Mouse (Mus musculus) gastrocnemius, adult 2 months (tissue): Measurements from ENCODE around the gene Wdr37. TPM values are rescaled to one million over a fixed set of nuclear protein-coding genes. Genes with fewer than 3 reads are reported as not detected.
"Not testable (repeated sequence)": the region's sequence is repeated elsewhere in the genome, so short reads cannot be mapped to it uniquely, and the experiment has no call there.

Source experiments
- DNase-seq: peaks from one replicate; pipeline ENCODE4 v3.0.0; 2022
- H3K27ac ChIP-seq: fragments of 200-600 bp; 2 replicates; pipeline ENCODE4 v1.8.1; 2022; ENCODE audit warnings: mild to moderate bottlenecking
- H3K4me3 ChIP-seq: fragments of 200-600 bp; 2 replicates; pipeline ENCODE4 v1.8.1; 2022; ENCODE audit warnings: mild to moderate bottlenecking, moderate library complexity
- CTCF ChIP-seq: fragments of 200-600 bp; IDR thresholded peaks from 2 replicates; pipeline ENCODE4 v1.8.1; 2022; ENCODE audit warnings: antibody characterized with exemption, mild to moderate bottlenecking, moderate library complexity
- intact Hi-C: fragments of 180-260 bp; cut with DNase I; formaldehyde crosslinking; loops from one replicate; pipeline ENCODE4 v1.15.1; 2025
- long read RNA-seq, 2 experiments: library from polyadenylated mRNA; stranded (forward); transcript quantifications; one replicate each; pipeline ENCODE4 v2.0.0; 2021
- total RNA-seq, 2 experiments: library from RNA; stranded (reverse); gene quantifications; 2 replicates each; pipeline ENCODE4 v1.2.3; 2021

Wdr37 gene
- 10 to 100 TPM; 24.3 to 33.1 TPM for total RNA-seq
- long read RNA-seq, experiment 1, full-length matches to known transcripts = 16 of 27 reads
- long read RNA-seq, experiment 1, partial matches to known transcripts = 1 of 27 reads
- long read RNA-seq, experiment 1, other reads (novel, unspliced or antisense) = 10 of 27 reads
- long read RNA-seq, experiment 2, full-length matches to known transcripts = 12 of 26 reads
- long read RNA-seq, experiment 2, partial matches to known transcripts = 2 of 26 reads
- long read RNA-seq, experiment 2, other reads (novel, unspliced or antisense) = 12 of 26 reads

- DNase-seq = no peak
- Histone ChIP-seq H3K4me3 (peak within 1 kb of the TSS; percentile 96), H3K27ac (peak within 1 kb of the TSS; percentile 98)
- TF ChIP-seq CTCF = no peak
- intact Hi-C loops = loop anchor here (5.0 kb wide), 1 partner anchor 126 kb away; the partner anchor contains the start of gene Gtpbp4
Measured at GRCm38 (mm10) chr13:8871314-8871962, at the start of gene Wdr37. Gene Wdr37 (minus strand): TSS chr13:8871909.

DNA sequence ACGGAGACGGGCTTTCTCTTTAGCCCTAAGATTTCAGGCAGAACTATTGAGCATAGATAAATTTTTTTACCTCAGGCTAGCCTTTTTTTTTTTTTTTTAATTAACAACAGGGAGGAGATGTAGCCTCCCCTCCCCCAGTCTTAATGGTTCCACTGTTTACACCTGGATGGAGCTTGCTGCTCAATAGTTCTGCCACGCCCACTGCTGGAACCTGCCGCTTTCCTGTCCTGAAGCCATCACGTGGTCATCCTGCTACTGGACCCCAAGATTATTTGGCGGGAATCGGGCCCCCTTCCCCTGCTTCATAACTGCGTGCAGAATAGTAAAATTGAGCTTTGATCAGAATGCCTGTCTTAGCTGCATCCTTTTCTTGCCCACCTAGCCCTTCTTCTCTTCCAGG lies 42.2 kb upstream of the Wdr37 start:
- intact Hi-C loops, DNase-seq, H3K4me3 ChIP-seq, H3K27ac ChIP-seq: not testable (repeated sequence)

DNA sequence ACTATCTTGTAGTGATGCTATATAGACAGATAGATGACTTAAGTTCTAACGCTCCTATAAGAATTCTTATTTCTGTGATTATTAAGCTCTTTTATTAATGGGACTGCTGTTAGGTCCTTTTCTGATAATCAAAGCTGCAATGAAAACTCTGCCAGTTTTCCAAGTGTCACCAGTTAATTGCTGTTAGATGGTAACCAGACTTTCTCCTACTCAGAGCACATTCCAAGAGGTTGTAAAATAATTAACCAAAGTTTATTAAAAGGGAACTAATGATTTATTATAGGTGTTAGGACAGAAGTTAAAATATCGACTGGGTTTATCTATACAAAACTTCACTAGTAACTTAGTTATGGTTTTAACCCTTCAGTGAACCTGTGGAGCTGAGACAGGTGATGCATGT lies 34.3 kb upstream of the Wdr37 start:
- intact Hi-C loops, DNase-seq, H3K27ac ChIP-seq, H3K4me3 ChIP-seq: not testable (repeated sequence)

DNA sequence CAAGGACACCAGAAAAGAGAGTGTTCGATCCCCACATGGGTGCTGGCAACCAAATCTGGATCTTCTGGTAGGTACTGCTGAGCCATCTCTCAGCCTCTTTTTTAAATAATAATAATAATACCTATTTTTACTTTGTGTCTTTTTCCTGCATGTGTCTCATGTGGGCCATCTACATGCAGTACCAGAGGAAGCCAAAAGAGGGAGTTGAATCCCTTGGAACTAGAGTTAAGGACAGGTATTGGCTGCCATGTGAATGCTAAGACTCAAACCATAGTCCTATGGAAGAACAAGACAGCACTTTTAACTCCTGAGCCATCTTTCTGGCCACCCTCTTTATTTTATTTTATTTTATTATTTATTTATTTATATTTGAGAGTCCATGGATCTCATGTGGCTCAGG lies 16.9 kb upstream of the Wdr37 start:
- no peak for DNase-seq
- peak; percentile 43 for TF ChIP-seq CTCF
- Histone ChIP-seq H3K4me3 (no peak overlapping the region), H3K27ac (no peak overlapping the region)
- intact Hi-C loops = loop anchor here (5.0 kb wide), 2 partner anchors 109 to 204 kb away; partner anchors contain the start of genes Gtpbp4 and Larp4b

DNA sequence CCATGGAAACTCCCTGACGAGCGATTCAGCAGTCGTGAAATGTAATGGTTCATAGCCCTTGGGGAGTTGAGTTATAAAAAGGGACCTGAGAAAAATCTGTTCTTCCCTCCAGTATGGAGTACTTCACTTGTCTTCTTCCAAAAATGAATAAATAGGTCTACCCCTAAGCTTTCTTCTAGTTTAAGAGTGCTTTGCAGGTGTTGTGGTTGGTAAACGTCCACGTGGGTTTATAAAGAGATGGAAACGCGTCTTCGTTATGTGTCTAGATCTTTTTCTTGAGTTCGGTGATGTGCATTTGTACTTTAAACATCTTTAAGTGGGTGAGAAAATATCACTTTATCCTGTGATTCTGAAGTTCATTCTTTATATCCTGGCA lies 14.5 kb upstream of the Wdr37 start:
- intact Hi-C loops = loop anchor here (5.0 kb wide), 2 partner anchors 111 to 206 kb away; partner anchors contain the start of genes Gtpbp4 and Larp4b
- DNase-seq = no peak
- peak overlapping the region; percentile 98 for H3K27ac ChIP-seq
- TF ChIP-seq CTCF = no peak
- H3K4me3 ChIP-seq = peak overlapping the region; percentile 90

DNA sequence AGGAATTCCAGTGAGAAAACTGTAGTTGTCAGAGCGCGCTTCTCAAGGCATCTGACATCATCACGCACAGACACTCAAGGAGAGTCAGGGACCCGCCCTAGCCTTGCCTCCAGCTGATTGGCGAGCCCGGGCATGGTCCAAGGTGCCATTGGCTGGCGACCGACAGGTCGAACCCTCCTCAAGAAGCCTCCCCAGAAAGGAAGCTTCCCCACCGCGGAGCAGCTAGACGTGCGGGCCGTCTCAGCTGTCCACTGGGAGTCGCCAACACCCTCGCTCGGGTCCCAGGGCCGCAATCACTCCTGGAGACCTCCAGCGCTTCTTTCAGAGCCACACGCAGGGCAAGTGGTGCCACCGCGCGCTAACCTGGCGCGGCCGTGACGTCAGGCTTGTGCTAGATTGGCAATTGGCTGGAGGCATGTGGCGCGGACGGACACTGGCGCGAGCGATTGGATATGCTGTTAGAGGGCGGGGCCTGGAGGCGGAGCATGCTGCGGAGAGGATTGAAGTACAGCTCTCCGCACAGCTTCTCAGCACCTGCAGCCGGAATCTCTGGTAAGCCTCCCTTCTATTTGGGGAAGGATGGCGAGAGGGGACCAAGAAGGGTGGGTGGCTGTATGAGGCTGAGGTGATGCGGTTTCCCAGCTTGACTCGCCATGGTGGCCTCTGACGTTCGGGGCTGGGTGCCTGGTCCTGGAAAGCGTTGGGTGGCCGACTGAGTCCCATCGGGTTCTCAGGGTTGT lies 13.9 kb upstream of the Wdr37 start, which contains the start of gene Idi1:
Idi1 (plus strand) TSS at position 57 of the 740 bp plus-strand sequence.
- DNase-seq = peak; percentile 98
- intact Hi-C loops = loop anchor here (5.0 kb wide), 2 partner anchors 112 to 207 kb away; partner anchors contain the start of genes Gtpbp4 and Larp4b
- peak within 1 kb of the TSS; percentile 90 for H3K4me3 ChIP-seq
- no peak; the same call in 1 of the 2 replicates for TF ChIP-seq CTCF
- peak within 1 kb of the TSS; percentile 98 for H3K27ac ChIP-seq

DNA sequence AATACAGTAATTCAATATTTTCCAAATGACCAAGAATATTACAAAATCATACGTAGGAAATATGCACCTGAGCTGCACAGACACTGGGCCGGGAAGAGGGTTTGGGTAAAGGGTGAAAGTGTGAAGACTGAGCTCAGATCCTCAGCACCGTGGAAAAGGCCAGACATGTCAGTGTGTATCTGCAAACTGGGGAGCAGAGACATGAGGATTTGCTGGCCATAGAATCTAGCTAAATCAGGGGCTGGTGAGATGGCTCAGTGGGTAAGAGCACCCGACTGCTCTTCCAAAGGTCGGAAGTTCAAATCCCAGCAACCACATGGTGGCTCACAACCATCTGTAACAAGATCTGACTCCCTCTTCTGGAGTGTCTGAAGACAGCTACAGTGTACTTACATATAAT lies 12.2 kb upstream of the Wdr37 start:
- H3K4me3 ChIP-seq, intact Hi-C loops, DNase-seq, H3K27ac ChIP-seq: not testable (repeated sequence)

DNA sequence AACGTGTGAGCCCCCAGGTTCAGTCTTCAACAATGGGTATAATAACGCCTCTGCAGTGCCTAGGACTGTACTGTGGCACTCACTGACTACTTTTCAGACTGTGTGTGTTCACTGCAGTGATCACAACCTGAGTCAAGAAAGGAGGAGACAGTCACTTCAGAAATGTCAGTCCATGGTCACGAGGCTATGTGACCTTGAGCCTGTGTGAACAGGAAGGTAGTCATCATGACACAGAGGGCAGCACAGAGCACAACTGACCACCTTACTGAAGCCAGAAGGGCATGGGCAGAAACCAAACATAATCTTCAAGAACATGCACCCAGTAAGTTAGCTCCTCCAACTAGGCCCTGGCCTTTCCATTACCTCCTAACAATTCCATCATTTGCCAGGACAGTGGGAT lies 9.9 kb upstream of the Wdr37 start:
- DNase-seq = no peak
- intact Hi-C loops = no loop called here
- Histone ChIP-seq H3K27ac (no peak overlapping the region), H3K4me3 (no peak overlapping the region)
- TF ChIP-seq CTCF = no peak

DNA sequence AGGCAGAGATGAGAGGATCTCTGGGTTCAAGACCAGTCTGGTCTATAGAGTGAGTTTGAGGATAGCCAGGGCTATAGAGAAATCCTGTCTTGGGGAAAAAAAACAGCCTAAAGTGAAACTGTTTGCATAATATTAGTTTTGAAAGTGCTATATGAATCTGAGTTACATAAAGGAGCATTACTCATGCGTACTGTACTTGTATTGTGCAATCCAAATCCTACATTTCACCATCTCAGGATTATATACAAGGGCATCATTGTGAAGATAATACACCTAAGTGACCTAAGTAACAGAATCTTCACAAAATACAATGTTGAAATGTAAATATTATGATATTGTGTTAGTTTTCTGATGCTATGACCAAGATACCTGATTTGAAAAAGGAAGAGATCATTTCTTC lies 2.1 kb upstream of the Wdr37 start:
- DNase-seq = no peak
- intact Hi-C loops = loop anchor here (5.0 kb wide), 1 partner anchor 124 kb away; the partner anchor contains the start of gene Gtpbp4
- TF ChIP-seq CTCF = no peak

DNA sequence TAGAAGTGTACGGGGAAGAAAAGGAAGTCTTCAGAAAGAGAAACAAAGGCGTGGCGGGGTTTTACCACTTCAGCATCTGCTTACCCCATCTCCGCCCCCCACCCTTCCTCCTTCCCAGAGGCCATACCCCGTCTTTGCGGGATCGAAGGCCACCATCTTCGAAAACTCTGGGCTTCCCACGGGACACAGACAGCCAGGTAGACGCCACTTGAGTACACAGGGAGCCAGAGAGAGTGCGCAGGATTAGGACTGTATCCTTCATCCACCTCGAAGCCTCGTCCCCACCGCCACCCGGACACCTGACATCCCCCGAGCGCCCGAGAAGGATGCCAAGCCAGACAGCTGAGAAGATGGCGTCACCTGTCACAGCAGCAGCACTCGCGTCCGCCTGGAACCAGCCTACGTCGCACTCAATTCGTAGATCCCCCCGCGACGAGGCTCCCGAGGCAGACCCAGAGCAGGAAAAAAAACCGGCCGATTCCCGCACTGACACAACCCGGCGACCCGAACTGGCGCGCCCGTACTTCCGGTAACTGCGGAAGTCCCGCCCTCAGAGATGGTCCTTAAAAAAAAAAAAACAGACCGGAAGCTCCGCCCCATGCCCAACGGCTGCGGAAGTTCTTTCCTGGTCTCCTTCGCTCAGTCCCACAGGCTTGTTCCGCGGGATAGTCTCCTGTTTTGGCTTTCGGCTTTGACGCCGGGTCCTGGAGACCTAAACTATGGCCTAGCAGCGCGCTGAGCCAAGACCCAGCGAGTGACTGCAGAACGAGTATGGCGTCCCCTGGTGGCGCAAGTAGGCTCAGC lies 997 bp downstream of the Wdr37 start:
- peak; percentile 99; the same call in 1 of the 2 replicates for TF ChIP-seq CTCF
- intact Hi-C loops = loop anchor here (5.0 kb wide), 1 partner anchor 127 kb away; the partner anchor contains the start of gene Gtpbp4
- Histone ChIP-seq H3K27ac (peak overlapping the region; percentile 98), H3K4me3 (peak overlapping the region; percentile 96)
- peak; percentile 92 for DNase-seq

More for the DNA sequence above, 2.1 kb upstream of the Wdr37 start:
- Histone ChIP-seq H3K4me3 (no peak overlapping the region), H3K27ac (no peak overlapping the region)

GRCm38 (mm10) chr13:8870160-8870509 lies 1.6 kb downstream of the Wdr37 start:
- no peak for DNase-seq
- no peak for TF ChIP-seq CTCF
- H3K27ac ChIP-seq = peak overlapping the region; percentile 98
- peak overlapping the region; percentile 96 for H3K4me3 ChIP-seq
- intact Hi-C loops = loop anchor here (5.0 kb wide), 1 partner anchor 127 kb away; the partner anchor contains the start of gene Gtpbp4

- DNase-seq = no peak
- TF ChIP-seq CTCF = no peak
- Histone ChIP-seq H3K4me3 (peak overlapping the region; percentile 96), H3K27ac (peak overlapping the region; percentile 98)
- intact Hi-C loops = loop anchor here (5.0 kb wide), 1 partner anchor 128 kb away; the partner anchor contains the start of gene Gtpbp4
Measured at GRCm38 (mm10) chr13:8869578-8870157, 2.0 kb downstream of the Wdr37 start.
